26 mouse cellular contexts compared by ENCODE assay signal in genomic region chr9:33475106-33475505, GRCm38 (mm10).
"Had no signal": no experiment of that assay in that cellular context is flagged by ENCODE, and none has a peak within 500 bp of the region (broad histone marks: within the 10 kb centered on the region; RNA-seq: fewer than 3 reads in every experiment).

No protein-coding gene starts in this region.

- H3K4me1 ChIP-seq: heart, embryonic 13.5 days; heart, embryonic 15.5 days; hindbrain, embryonic 13.5 days; hindbrain, embryonic 15.5 days; kidney, embryonic 15.5 days; limb, embryonic 10.5 days; limb, embryonic 12.5 days had no signal

- H3K4me2 ChIP-seq: heart, embryonic 11.5 days; heart, embryonic 13.5 days; heart, embryonic 15.5 days; hindbrain, embryonic 13.5 days; hindbrain, embryonic 15.5 days; kidney, embryonic 15.5 days; limb, embryonic 12.5 days; liver, embryonic 11.5 days had no signal

- H3K27me3 ChIP-seq: heart, embryonic 13.5 days; heart, embryonic 15.5 days; hindbrain, embryonic 13.5 days; hindbrain, embryonic 15.5 days; kidney, embryonic 15.5 days; limb, embryonic 12.5 days had no signal

- H3K36me3 ChIP-seq: heart, embryonic 13.5 days; heart, embryonic 15.5 days; hindbrain, embryonic 13.5 days; hindbrain, embryonic 15.5 days; kidney, embryonic 15.5 days; limb, embryonic 10.5 days; limb, embryonic 12.5 days had no signal

- DNase-seq: gastrocnemius, postnatal 14 days; gastrocnemius, postnatal 36 days; heart, adult 11 months; heart, adult 2 months; heart, postnatal 14 days; heart, postnatal 36 days; kidney, adult 11 months; kidney, adult 2 months; kidney, adult 9 months; kidney, postnatal 14 days; kidney, postnatal 36 days; layer of hippocampus, adult 9-11 months; layer of hippocampus, postnatal 36 days; liver had no signal

- H3K9me3 ChIP-seq: heart, embryonic 13.5 days; heart, embryonic 15.5 days; hindbrain, embryonic 13.5 days; hindbrain, embryonic 15.5 days; kidney, embryonic 15.5 days; limb, embryonic 10.5 days; limb, embryonic 12.5 days had no signal

- H3K27ac ChIP-seq: heart, adult 2 months; heart, embryonic 13.5 days; heart, embryonic 15.5 days; hindbrain, embryonic 13.5 days; hindbrain, embryonic 15.5 days; hindbrain, postnatal 0 days; kidney, embryonic 15.5 days; kidney, postnatal 0 days; limb, embryonic 10.5 days; limb, embryonic 12.5 days had no signal

- H3K4me3 ChIP-seq: heart, adult 2 months; heart, embryonic 13.5 days; heart, embryonic 15.5 days; hindbrain, embryonic 13.5 days; hindbrain, embryonic 15.5 days; kidney, embryonic 15.5 days; limb, embryonic 10.5 days; limb, embryonic 12.5 days had no signal

- H3K9ac ChIP-seq: heart, embryonic 13.5 days; heart, embryonic 15.5 days; hindbrain, embryonic 13.5 days; hindbrain, embryonic 15.5 days; kidney, embryonic 15.5 days; limb, embryonic 12.5 days had no signal

- ATAC-seq: hindbrain, postnatal 0 days; intestine, embryonic 16.5 days had no signal
